8 mouse cellular contexts compared by ENCODE assay signal in the genomic region with DNA sequence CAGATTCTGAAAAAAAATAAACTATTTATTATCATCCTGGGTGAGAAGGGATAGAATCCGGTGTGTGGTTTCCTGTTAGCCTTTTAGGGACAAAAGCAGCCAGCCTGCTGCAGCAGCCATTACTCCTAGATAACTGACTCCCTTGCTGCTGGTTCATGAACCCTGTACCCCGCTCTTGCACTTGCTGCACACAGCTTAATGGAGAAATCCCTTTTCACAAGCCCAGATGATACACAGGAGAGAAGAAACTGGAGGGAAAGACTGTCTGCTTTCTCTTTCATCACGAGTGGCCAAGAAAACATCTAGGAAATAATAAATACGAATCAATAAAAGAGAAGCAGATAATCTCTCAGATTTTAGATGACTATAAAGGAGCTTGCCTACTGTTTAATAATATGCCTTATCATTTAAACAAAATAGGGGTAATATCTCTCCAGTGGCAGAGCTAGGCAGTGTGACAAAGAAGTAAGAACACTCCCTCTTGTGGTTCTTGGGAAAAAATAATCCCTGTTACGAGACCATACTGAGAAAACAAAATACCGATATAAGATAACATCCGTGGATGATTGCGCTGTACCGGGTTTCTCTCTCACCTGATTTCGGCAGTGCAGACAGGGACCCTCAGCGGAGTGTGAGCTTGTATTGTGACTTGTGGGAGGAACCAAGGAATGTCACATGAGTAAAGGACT.
DNase-seq lines count a peak whose midpoint lies in the region; ATAC-seq and TF ChIP-seq lines count a peak whose summit lies in the region.

No protein-coding gene starts in this region.

- H3K4me2 ChIP-seq in heart, embryonic 11.5 days = peak overlapping the region; percentile 56
- H3K4me2 ChIP-seq in neural tube, embryonic 13.5 days = 0 out of 2 replicates have a peak overlapping the region, but pooled peaks have one; percentile 11
- H3K4me2 ChIP-seq in hindbrain, postnatal 0 days (ENCODE audit: low read depth, low read length) = peak overlapping the region; percentile 46
- peak overlapping the region; percentile 37; the same call in 1 of the 2 replicates for H3K4me2 ChIP-seq in stomach, embryonic 15.5 days

- H3K4me1 ChIP-seq in heart, embryonic 11.5 days (ENCODE audit: control insufficient read depth, insufficient read depth, low read length) = no peaks in the 10 kb centered on the region
- H3K4me1 ChIP-seq in neural tube, embryonic 13.5 days (replicated peaks) = no peaks in the 10 kb centered on the region; the same call in 1 of the 2 replicates
- H3K4me1 ChIP-seq in hindbrain, postnatal 0 days (ENCODE audit: insufficient read depth, low read length) = no peaks in the 10 kb centered on the region
- no peaks in the 10 kb centered on the region for H3K4me1 ChIP-seq in stomach, embryonic 15.5 days

- no peaks in the 10 kb centered on the region for H3K9me3 ChIP-seq in heart, embryonic 11.5 days (replicated peaks; ENCODE audit: control insufficient read depth, low read length)
- no peaks in the 10 kb centered on the region for H3K9me3 ChIP-seq in neural tube, embryonic 13.5 days
- no peaks in the 10 kb centered on the region for H3K9me3 ChIP-seq in hindbrain, postnatal 0 days (ENCODE audit: low read length)
- H3K9me3 ChIP-seq in stomach, embryonic 15.5 days = no peaks in the 10 kb centered on the region

- H3K9ac ChIP-seq in heart, embryonic 11.5 days (ENCODE audit: low read depth, low read length) = 0 out of 2 replicates have a peak overlapping the region, but pooled peaks have one; percentile 34
- no peak overlapping the region for H3K9ac ChIP-seq in neural tube, embryonic 13.5 days
- H3K9ac ChIP-seq in hindbrain, postnatal 0 days (replicated peaks; ENCODE audit: low read length) = no peak overlapping the region
- H3K9ac ChIP-seq in stomach, embryonic 15.5 days = no peak overlapping the region

- peak overlapping the region; percentile 22 for H3K4me3 ChIP-seq in heart, embryonic 11.5 days (ENCODE audit: low read depth, low read length)
- no peak overlapping the region for H3K4me3 ChIP-seq in neural tube, embryonic 13.5 days
- H3K4me3 ChIP-seq in hindbrain, postnatal 0 days (ENCODE audit: low read length) = peak overlapping the region; percentile 21
- H3K4me3 ChIP-seq in stomach, embryonic 15.5 days (replicated peaks) = peak overlapping the region; percentile 20

- H3K27me3 ChIP-seq in heart, embryonic 11.5 days (ENCODE audit: control insufficient read depth, insufficient read depth, low read length) = no peaks in the 10 kb centered on the region
- H3K27me3 ChIP-seq in neural tube, embryonic 13.5 days = no peaks in the 10 kb centered on the region
- H3K27me3 ChIP-seq in hindbrain, postnatal 0 days (ENCODE audit: insufficient read depth, low read length) = no peaks in the 10 kb centered on the region
- no peaks in the 10 kb centered on the region for H3K27me3 ChIP-seq in stomach, embryonic 15.5 days (replicated peaks)

- no peak for ATAC-seq in heart, embryonic 11.5 days (replicated peaks; ENCODE audit: insufficient number of reproducible peaks, low FRiP score, low TSS enrichment)
- peak; percentile 59 for ATAC-seq in neural tube, embryonic 13.5 days (ENCODE audit: low read depth)
- ATAC-seq in hindbrain, postnatal 0 days = peak; percentile 79
- no peak for ATAC-seq in stomach, embryonic 15.5 days (ENCODE audit: insufficient read depth, low FRiP score, low read depth)

- DNase-seq in heart, adult 8-10 months (ENCODE audit: low spot score) = no peak
- no peak for DNase-seq in neural tube, embryonic 10.5 days (ENCODE audit: extremely low spot score, low spot score)
- DNase-seq in hindbrain, postnatal 0 days (ENCODE audit: low spot score) = peak; percentile 64
- DNase-seq in embryo, embryonic 9.5 days (ENCODE audit: extremely low spot score) = no peak
- DNase-seq in spleen, postnatal 4 days (ENCODE audit: low spot score in 2 of 2) = no peak

- H3K27ac ChIP-seq in heart, embryonic 11.5 days (ENCODE audit: low read depth, low read length) = no peak overlapping the region
- no peak overlapping the region for H3K27ac ChIP-seq in neural tube, embryonic 13.5 days (replicated peaks)
- H3K27ac ChIP-seq in hindbrain, postnatal 0 days = no peak overlapping the region
- no peak overlapping the region for H3K27ac ChIP-seq in stomach, embryonic 15.5 days

- no peaks in the 10 kb centered on the region for H3K36me3 ChIP-seq in heart, embryonic 11.5 days (ENCODE audit: control insufficient read depth, insufficient read depth, low read length)
- no peaks in the 10 kb centered on the region for H3K36me3 ChIP-seq in neural tube, embryonic 13.5 days
- H3K36me3 ChIP-seq in hindbrain, postnatal 0 days (ENCODE audit: insufficient read depth, low read length) = no peaks in the 10 kb centered on the region
- H3K36me3 ChIP-seq in stomach, embryonic 15.5 days = no peaks in the 10 kb centered on the region

- peak; percentile 60 for TF ChIP-seq CTCF in hindbrain, postnatal 0 days (IDR thresholded peaks at IDR 0.05; ENCODE audit: low read depth)

- WGBS in heart, embryonic 11.5 days (ENCODE audit: insufficient replicate concordance) = 51% methylated on average over 11 of the region's 11 CpGs
- WGBS in neural tube, embryonic 13.5 days = 76% methylated on average over 11 of the region's 11 CpGs
- 54% methylated on average over 11 of the region's 11 CpGs for WGBS in hindbrain, postnatal 0 days
- WGBS in stomach, embryonic 15.5 days = 54% methylated on average over 11 of the region's 11 CpGs

Comparison
In these comparisons a context has a peak if more than half of its experiments do, and no peak if none do; other contexts are left out.
1. ATAC-seq: peak in neural tube, embryonic 13.5 days (single experiment) and hindbrain, postnatal 0 days (single experiment); none in heart, embryonic 11.5 days (single experiment) and stomach, embryonic 15.5 days (single experiment).
2. Peak in every context shown above with its lines, with median percentiles within 50 percentile points of each other: H3K4me2 ChIP-seq.